Mouse (Mus musculus) mesoderm, embryonic 11.5 days (tissue): ENCODE data around the gene 2810004N23Rik.
"Not testable (repeated sequence)": the region's sequence is repeated elsewhere in the genome, so short reads cannot be mapped to it uniquely, and the experiment has no call there.

Experiments
- DNase-seq: peaks from one replicate; pipeline ENCODE4 v3.0.0-alpha.2; 2012; ENCODE audit warnings: low read depth, low spot score

2810004N23Rik gene

DNA sequence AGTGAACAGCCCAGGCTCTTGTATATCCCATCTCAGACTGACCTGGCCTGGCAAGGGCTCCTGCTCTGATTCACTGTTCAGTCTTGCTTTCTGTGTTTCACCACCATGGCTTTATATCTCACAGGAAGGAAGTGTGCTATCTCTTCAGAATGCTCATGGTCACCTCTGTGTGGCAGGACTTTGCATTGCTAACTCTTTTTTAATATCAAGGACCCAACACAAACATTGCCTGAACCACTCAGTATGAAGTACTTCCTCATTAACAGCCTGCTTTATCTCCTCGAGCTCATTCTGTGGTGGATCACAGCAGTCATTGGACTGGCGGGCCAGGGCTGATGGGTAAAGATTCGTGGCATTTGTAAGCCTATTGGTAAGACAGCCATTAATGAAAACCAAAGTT, 3.7 kb upstream of the 2810004N23Rik start:
- no peak for DNase-seq

DNA sequence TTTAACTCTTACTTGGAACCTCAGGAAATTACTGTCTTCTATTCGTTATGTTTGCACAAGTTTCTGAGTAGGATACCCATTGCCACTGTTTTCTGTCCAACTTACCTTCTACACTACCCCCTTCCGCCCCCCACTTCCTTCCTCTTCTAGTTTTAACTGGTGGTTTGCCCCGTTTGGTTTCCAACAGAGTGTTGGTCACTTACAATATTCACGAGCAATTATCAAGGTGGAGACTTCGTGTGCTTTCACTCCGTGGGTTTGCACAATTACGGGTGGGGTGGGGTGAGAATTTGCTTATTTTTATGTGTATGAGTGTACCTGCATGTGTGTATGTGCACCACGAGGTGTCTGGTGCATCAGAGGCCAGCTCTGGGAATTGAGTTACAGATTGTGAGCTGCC, 809 bp upstream of the 2810004N23Rik start:
- no peak for DNase-seq

DNA sequence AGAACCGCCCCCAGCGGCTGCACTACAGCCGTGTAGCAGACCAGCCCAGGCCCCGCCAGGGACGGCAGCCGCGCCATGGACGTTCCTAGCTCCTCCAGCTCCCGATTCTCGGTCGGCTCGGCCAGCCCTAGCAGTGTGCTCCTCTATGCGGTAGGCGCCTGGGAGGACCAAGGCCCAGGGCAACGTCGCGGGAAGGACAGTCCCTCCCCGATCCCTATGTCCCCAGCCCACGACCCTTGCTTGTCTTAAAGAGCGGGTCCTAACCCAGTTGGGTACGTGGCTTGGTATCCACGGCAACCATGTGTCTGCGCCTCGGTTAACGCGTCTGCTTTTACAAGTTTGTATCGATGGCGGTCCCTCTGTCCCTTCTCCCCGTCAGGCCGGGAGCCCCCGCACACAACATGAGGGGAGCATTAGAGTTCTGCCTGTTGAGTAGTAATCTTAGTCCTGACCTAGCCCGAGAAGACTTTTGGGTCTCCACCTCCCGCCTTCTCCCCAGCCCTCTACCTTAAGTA, 300 bp upstream of the 2810004N23Rik start:
- no peak for DNase-seq

DNA sequence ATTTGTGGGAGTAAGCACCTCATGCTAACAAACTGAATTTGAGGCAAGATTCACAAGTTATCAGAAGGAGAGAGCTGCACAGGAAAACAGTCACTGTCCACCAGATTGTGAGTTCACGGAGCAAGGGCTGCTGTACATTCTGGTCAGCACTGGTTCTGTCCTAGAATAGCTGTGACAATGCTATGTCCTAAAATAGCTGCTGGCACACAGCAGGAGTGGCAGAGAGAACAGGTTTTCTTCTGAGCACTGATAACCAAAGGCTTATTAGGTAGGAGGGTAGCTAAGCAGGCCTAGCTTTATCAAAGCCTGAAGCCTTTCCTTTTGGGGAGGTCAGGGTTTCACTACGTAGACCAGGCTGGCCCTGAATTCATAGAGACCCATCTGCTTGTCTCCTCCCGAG, 2.7 kb downstream of the 2810004N23Rik start:
- DNase-seq = no peak

DNA sequence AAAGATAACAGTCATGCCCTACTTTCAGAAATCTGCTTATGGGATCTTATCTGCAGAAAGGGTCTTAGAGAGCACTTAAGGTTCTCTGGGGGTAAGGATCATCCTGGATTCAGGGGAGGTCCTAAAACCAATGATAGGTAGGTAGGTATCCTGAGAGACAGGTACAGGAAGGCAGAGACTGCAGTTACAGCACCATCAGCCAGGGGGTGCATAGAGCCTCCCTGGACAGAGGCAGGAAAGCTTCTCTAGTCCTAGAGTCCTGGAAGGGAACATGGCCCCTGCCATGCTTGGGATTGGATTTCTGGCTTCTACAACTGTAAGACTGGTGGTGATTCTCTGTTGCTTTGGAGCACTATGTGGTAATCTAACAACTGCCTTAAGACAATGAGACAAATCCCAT, 3.5 kb downstream of the 2810004N23Rik start:
- DNase-seq = no peak

DNA sequence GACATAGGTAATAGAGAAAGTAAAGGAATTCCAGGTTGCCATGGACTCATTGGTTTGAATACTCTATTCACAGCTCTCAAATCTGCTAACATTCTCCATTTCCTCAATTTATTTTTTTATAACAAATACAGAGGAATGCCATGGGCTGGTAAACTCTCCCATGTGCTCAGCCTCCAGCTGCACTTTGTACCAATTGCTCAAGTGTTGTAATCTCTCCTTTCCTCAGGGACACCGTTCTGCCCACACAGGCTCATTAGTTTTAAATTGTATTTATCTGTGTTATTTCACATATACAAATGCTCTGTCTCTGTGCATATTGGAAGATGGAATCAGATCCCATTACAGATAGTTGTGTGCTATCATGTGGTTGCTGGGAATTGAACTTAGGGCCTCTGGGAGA, 9.4 kb downstream of the 2810004N23Rik start:
- no peak for DNase-seq

DNA sequence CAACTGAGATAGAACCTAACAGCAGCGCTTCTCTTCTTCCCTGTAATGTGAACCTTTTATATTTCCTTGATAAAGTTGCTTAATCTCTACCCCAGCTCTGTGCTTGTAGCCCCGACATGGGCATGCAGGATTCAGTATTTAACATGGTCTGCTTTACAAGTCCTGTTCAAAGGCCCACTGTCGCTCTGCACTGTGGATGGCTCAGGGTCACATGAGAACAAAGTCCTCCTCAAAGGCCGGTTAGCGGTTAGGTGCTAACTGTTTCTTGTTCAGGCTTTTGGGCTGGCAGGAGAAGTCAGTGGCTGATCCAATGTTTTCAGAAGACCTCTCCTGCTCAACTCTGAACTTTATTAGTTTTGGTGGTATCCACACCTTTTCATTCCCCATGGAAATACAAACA, 17.3 kb downstream of the 2810004N23Rik start:
- DNase-seq = no peak

DNA sequence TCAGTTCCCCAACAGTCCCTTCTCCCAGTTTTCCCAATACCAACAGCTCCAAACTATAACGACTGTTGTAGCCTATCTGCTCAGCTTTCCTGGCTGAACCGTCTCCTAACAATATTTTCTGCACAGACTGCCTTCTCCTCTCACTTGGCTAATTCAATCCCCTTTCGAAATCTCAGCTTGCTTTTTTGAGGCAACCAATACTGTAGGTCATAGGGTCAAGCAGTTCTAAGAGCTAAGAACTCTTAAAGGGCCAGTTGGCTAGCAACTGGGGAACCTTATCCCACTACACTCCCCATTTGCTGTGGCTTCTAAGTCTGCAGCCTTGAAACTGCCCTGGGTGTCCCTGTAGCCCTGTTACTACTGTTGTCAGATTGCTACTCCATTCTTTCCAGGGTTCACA, 17.8 kb downstream of the 2810004N23Rik start:
- no peak for DNase-seq

DNA sequence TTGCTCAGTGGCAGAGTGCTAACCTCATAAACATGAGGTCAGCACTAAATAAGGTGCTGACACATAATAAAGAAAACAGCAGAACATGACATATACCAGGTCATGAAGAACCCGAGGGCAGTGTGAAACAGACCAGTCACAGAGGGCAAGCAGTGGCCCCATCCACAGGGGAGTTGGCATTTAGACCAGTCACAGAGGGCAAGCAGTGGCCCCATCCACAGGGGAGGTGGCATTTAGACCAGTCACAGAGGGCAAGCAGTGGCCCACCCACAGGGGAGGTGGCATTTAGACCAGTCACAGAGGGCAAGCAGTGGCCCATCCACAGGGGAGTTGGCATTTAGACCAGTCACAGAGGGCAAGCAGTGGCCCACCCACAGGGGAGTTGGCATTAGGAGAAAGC, 20.0 kb downstream of the 2810004N23Rik start:
- not testable (repeated sequence) for DNase-seq

DNA sequence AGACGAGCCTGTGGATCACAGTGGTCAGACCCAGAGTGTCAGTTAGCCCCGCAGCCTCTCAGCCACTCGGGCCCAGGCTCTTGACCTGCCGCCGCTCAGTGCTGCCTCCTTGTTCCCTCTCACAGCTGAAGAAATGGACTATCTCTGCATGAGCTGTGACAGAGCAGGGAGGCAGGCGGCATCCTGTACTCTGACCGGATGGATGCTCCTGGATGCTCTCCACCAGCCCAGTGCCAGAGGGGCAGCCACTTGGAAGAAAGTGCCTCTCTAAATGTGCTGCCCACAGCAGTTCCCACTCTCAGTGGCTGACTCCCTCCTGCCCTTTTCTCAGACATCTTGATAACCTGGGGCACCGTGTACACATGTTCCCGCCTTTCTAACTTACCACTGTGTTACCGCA, 21.1 kb downstream of the 2810004N23Rik start:
- DNase-seq = no peak

DNA sequence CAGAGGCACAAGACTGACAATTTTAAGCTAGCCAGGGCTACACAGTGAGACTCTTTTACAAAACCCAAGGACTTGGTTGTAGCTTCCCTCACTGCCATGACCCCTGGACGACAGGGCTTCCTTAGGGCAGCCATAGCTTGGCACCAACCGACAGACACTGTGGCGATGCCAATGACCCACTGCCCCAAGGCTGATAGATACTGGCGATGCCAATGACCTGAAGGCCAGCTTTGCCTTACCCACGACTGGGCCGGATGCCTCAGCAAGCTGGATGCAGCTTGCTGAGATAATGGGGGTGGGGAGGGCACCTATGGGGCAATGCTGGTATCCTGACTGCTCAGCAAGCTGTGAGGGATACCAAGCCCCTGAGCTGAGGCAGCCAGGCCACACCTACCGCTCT, 22.0 kb downstream of the 2810004N23Rik start:
- DNase-seq = no peak

DNA sequence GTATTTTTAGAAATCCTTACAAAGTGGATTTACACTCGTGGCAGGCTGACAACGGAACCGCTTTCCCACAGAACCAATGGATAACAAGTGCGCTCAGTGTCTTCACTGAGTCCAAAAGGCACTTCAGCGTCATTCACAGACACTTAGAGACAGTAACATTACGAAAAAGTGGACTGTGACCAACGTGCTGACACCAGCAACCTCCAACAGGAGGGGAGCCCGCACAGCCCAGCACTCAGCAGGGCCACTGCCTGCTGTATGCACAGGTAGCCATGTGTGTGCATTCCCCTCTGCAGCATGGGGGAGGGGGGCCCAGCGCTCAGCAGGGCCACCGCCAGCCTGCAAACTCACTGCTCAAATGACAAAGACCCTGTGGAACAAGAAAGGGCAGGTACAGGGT, 23.5 kb downstream of the 2810004N23Rik start:
- DNase-seq = no peak

DNA sequence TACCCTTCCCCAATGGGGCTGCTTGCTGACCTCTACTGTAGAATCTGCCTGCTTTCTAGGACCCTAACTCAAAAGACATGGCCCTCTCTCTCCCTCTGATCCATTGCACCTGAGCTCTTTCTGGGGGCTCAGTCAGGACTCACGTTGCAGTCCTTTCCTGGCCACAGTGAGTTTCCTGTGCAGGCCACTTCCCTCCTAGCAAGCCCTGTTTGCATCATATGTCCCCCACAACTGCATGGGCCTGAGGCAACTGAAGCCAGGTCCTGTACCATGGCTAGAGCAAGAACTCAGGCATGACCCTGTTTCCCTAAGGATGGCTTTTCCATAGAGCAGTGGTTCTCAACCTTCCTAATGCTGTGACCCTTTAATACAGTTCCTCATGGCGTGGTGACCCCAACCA, 25.0 kb downstream of the 2810004N23Rik start:
- DNase-seq = no peak

DNA sequence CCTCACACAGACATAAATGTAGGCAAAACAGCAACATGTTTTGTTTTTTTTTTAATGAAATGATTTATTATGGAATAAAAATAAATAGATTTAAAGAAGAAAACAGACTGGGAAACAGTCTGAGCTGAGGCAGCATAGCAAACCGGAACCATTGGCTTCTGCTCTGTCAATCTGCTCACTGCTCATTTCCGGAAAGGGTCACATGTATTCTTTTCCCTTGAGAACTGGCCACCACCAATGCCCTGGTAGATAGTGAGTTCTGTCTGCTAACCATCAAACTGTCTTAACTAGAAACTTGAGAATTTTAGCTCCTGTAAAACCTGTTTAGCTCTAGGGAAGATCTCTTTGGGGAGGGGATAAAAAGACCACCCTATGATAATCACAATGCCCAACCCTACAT, 26.0 kb downstream of the 2810004N23Rik start:
- no peak for DNase-seq

DNA sequence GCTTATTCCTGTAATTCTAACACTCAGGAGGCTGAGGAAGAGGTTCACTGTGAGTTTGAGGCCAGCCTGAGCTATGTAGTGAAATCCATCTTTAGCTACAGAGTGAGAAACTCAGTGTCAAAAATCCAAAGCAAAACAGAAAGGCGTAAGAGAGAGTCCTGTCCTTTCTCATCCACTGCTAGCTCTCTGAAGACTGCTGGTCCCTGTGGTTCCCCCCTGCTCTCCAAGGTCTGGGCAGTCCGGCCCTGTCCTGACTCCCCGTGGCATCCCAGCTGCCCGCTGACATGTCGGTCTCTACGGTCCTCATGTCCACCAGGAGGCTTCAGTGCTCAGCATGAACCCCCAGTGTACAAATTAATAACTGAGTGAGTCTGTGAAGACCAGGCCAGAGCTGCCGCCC, 26.6 kb downstream of the 2810004N23Rik start:
- DNase-seq = no peak

DNA sequence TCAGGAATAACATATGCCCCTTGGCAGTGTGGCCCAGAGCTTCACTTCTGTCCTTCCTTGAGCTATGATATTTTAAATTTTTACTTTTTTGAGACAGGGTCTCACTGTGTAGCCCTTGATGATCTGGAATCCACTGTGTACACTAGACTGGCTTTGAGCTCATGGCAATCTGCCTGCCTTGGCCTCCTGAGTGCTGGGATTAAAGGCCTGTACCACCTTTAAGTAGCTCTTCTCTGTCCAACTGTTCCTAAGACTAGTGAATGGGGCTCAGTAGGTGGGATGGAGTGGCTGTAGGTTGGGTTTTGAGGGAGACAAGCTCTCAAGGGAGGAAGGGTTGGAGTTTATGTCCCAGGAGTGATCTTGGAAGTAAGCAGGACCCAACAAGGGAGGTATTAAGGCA, 27.1 kb downstream of the 2810004N23Rik start:
- DNase-seq = no peak

DNA sequence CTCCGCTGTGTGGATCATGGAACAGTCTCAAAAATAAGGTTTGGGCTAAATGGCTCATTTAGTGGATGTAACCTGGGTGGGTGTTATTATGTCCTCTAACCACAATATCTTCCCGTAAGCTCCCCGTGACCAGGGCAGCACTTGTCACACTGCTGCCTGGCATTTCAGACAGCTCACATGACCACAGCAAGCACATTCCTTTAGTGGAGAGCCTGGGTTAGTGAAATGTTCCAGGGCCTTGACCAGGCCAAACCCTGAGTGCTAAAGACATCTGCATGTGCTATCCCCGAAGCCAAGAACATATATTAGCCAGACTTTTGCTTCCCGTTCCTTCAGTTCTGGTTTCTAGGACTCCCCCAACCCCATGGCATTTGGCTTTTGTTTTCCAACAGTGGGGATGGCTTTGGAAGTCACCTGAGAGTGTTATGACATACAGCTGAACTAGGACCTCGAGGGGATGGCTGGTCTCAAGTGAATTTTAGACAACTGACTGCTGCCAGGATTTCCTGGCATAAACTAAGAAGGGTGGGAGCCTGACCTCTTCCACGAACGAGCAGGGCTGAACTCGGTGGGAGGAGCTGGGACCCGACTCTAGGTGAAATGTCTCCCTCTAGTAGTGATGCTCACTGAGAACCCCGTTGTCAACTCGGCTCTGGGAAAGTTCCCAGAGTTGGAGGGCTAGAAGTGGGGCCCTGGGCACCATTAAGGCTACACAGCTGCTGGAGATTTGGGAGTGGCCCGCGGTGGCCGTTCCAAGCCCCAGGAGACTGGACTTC, 29.3 kb downstream of the 2810004N23Rik start:
- no peak for DNase-seq

DNA sequence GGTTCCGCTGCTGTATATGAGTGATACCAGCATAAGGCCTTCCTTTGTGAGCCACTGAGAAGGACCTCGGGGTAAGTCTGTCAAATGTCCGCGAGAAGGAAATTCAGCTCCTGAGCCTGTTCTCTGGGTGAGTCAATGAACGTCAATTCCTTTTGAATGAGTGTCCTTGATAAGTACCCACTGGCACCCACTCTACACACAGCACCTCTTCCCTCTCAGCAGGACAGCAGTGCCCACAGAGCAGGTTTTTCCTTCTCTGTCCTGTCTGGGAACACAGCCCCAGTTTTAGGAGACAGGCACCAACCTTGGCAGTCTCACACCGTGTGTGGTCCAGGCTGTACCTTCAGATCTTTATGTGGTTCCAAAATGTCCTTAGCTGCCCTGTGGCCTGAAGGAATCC, 31.0 kb downstream of the 2810004N23Rik start:
- no peak for DNase-seq

DNA sequence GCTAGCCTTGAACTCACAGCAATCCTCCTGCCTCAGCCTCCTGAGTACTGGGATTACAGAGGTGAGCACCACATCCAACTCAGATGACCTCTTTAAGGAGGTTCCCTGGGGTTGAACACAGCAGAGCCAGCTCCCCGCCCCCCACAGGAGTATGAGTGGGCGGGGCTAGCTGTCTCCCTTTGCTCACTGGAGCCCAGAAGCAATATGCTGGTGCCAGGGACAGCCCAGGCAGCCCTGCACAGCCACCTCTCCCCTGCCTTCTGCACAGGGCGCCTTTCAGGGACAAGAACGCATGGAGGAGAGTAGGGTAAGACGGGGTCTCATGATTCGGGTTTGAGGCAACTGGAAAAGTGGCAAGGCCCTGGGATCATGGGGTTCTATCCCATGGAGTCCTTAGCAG, 31.4 kb downstream of the 2810004N23Rik start:
- no peak for DNase-seq

DNA sequence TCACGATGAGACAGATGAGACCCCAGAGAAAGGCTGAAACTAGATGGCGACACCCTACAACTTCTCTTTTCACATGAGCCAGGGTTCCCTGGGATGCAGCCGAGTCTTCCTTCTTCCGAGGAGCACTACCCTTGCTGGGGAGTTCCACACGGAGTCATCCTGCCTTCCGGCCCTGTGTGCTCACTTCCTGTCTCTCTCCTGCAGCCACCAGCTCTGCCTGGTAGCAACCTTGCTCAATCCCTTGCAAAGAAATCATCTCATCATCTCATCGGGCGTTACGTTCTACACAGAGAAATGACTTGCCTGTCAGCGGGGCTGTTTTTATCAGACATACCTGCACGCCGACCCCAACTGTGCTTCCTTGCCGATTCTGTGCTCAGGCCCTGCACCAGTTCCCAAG, 32.9 kb downstream of the 2810004N23Rik start:
- no peak for DNase-seq

DNA sequence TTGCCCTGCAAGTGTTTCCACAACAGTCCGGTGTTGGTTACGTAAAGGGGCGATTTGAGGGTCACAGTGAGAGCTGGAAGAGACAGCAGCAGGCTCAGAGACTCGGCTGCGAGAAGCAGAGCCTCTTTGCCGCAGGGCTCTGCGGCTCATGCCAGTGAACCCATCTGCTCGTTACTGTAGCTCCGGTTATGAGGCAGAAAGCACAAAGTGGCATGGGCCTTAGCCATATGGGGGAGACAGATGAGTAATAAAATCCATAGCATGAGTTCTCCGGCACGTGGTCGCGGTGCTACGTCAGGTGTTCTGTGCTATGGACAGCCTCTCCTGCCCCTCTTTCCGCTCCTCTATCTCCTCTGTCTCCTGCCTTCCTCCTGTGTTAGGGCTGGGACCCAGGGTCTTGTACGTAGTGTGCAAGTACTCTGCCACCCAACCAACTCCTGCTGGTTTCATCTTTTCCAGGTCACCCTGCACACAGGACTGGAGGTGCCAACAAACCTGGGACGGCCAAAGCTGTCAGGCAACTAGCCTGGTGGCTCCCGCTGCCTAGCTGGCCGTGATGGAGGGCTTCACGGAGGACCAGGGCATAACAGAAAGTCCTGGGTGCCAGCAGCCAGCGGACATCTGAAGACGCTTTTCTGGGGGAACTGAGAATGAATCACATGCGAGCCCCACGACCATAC, 34.2 kb downstream of the 2810004N23Rik start:
- no peak for DNase-seq

DNA sequence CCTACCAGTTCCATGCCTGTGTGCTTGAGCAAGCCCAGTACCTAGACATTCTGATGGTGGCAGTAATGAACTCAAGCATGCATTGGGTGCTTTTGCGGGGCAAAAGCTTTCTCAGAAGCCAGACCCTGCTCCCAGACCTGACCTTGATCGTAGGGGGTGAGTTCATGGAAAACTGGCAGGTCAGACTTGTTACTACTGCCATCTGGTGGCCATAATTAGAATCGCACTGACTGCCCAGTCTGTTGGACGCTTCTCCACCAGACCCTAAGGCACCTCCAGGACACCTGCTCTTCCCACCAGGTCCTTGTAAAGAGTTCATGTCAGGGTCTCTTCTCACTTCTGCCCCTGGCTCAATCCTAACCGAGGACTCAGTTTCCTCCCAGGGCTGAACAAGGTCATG, 35.5 kb downstream of the 2810004N23Rik start:
- peak; percentile 74 for DNase-seq

DNA sequence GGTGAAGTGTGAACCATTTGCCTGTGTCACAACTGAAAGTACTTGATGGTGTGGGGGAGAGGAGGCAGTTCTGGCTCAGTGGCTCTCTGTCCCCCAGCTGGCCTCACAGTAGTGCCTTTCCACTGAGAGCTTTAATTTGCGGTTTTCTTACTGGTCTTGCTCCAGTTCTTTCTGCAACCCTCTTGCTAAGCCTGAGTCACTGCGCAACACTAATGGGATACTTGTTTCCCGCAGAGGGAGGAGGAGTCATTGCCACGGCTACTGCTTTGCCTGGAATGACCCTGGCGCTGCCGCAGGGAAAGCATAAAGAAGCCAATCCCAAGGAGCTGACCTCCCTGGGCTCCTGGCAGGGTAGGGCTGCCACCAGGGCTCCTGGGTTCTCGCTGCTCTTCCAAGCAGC, 36.3 kb downstream of the 2810004N23Rik start:
- DNase-seq = no peak
